Mouse (Mus musculus) bone marrow macrophage, adult 2 months (primary cell): ENCODE results near the gene Rad9b. TPM values are rescaled to one million over a fixed set of nuclear protein-coding genes. Genes with fewer than 3 reads are reported as not detected.

ENCODE experiments used
- H3K27ac ChIP-seq: 2 replicates; pipeline ENCODE4 v1.5.1; 2012; ENCODE audit warnings: low read depth, low read length; ENCODE audit not compliant: insufficient read depth
- H3K4me1 ChIP-seq: 2 replicates; pipeline ENCODE4 v1.6.1; 2012; ENCODE audit warnings: low read length; ENCODE audit not compliant: control insufficient read depth, insufficient read depth
- H3K4me3 ChIP-seq: 2 replicates; pipeline ENCODE4 v1.5.1; 2012; ENCODE audit warnings: mild to moderate bottlenecking, low read length, moderate library complexity; ENCODE audit not compliant: insufficient read depth
- CTCF ChIP-seq: IDR thresholded peaks from 2 replicates; pipeline ENCODE4 v1.5.1; 2012; ENCODE audit warnings: low read depth, mild to moderate bottlenecking, low read length, moderate library complexity
- POLR2A ChIP-seq: IDR thresholded peaks from 2 replicates; pipeline ENCODE4 v1.6.1; 2012; ENCODE audit warnings: mild to moderate bottlenecking, low read depth, low read length, borderline replicate concordance
- polyA plus RNA-seq: library from polyadenylated mRNA; stranded (reverse); fragments of >200 nt; gene quantifications from 2 replicates; pipeline ENCODE4 v1.2.4, GENCODE M21; 2012; ENCODE audit not compliant: missing spikeins, insufficient read depth, insufficient read length

Gene Rad9b
- polyA plus RNA-seq, 1 experiment, result 2.6 TPM

GRCm38 (mm10) chr5:122278946-122279345, 75.1 kb downstream of the Rad9b start:
- no peak overlapping the region for H3K4me3 ChIP-seq
- no peak overlapping the region for H3K27ac ChIP-seq
- H3K4me1 ChIP-seq, result peaks cover 40% of the 10 kb centered on the region
- TF ChIP-seq POLR2A, result no peak
- no peak for TF ChIP-seq CTCF

- TF ChIP-seq CTCF (no peak), POLR2A (no peak)
- no peak overlapping the region for H3K4me3 ChIP-seq
- H3K4me1 ChIP-seq, result peaks cover 13% of the 10 kb centered on the region
- no peak overlapping the region; the same call in 1 of the 2 replicates for H3K27ac ChIP-seq
Observed at GRCm38 (mm10) chr5:122274785-122275184, 79.2 kb downstream of the Rad9b start.

Other genes with a start within 250 kb of the Rad9b start
- 1.8 and 2.5 TPM in 2 replicates for gene Ccdc63, start 213.4 kb downstream of the Rad9b start, polyA plus RNA-seq
- 308 and 336 TPM in 2 replicates for gene Ppp1cc, start 196.0 kb downstream of the Rad9b start, polyA plus RNA-seq
- gene Hvcn1, start 147.4 kb downstream of the Rad9b start, polyA plus RNA-seq, result 50.7 and 54.3 TPM in 2 replicates
- 13.7 and 15.6 TPM in 2 replicates for gene Tctn1, start 89.8 kb downstream of the Rad9b start, polyA plus RNA-seq
- 12.3 and 13.5 TPM in 2 replicates for gene Pptc7, start 69.9 kb downstream of the Rad9b start, polyA plus RNA-seq
- 123 and 134 TPM in 2 replicates for gene Vps29, start 136 bp upstream of the Rad9b start, polyA plus RNA-seq
- gene Gpn3, start 17.6 kb upstream of the Rad9b start, polyA plus RNA-seq, result 16.9 and 19.7 TPM in 2 replicates
- 8.3 and 11.5 TPM in 2 replicates for gene Fam216a, start 18.1 kb upstream of the Rad9b start, polyA plus RNA-seq
- 741 and 780 TPM in 2 replicates for gene Arpc3, start 37.6 kb upstream of the Rad9b start, polyA plus RNA-seq
- 19.6 and 22.2 TPM in 2 replicates for gene Anapc7, start 67.5 kb upstream of the Rad9b start, polyA plus RNA-seq
- gene Atp2a2, start 148.0 kb upstream of the Rad9b start, polyA plus RNA-seq, result 57.0 and 57.2 TPM in 2 replicates